Mouse (Mus musculus) lung, adult 2 months (tissue): ENCODE results near the gene Sh2d6. TPM values are rescaled to one million over a fixed set of nuclear protein-coding genes. Genes with fewer than 3 reads are reported as not detected.
A peak's percentile ranks its signal among the peaks of the same experiment; 100 is the strongest.

ENCODE experiments used
- DNase-seq: peaks from one replicate; pipeline ENCODE4 v3.0.0; 2022
- H3K4me1 ChIP-seq: fragments of 200-500 bp; 2 replicates; pipeline ENCODE4 v1.6.1; 2011; ENCODE audit warnings: low read length; ENCODE audit not compliant: control insufficient read depth, insufficient read depth
- H3K4me3 ChIP-seq: fragments of 200-500 bp; replicated peaks from 2 replicates; pipeline ENCODE3; 2011; ENCODE audit warnings: low read depth, mild to moderate bottlenecking, control low read depth, low read length; ENCODE audit errors: extremely low read depth
- CTCF ChIP-seq: fragments of 200-500 bp; IDR thresholded peaks from 2 replicates; pipeline ENCODE4 v1.5.1; 2011; ENCODE audit warnings: mild to moderate bottlenecking, low read length, control low read depth; ENCODE audit not compliant: insufficient read depth
- POLR2A ChIP-seq: fragments of 200-500 bp; IDR thresholded peaks from 2 replicates; pipeline ENCODE4 v1.6.1; 2011; ENCODE audit warnings: low read depth, mild to moderate bottlenecking, control low read depth, low read length, borderline replicate concordance; ENCODE audit errors: extremely low read depth
- WGBS: fragments of 180-500 bp; shearing (Covaris S2); methylation state at CpG from one replicate; pipeline ENCODE4 v1.1.7; 2018; 5-methylcytosine and 5-hydroxymethylcytosine counted together
- polyA plus RNA-seq: library from polyadenylated mRNA; depleted of rRNA; stranded (reverse); fragments of >200 nt; gene quantifications from 2 replicates; pipeline ENCODE4 v1.2.3, GENCODE M21; 2012; rRNA removed

The Sh2d6 gene
- polyA plus RNA-seq, result 0.19 and 0.32 TPM in 2 replicates

GRCm38 (mm10) chr6:72521607-72522006 lies at the start of gene Sh2d6:
Gene Sh2d6 (minus strand): TSS chr6:72521707.
- DNase-seq, result no peak
- Histone ChIP-seq H3K4me3 (no peak within 1 kb of the TSS), H3K4me1 (0 out of 2 replicates have a peak, but pooled peaks cover 2% of the 10 kb centered on the region)
- 91% methylated on average over 5 of the region's 5 CpGs for WGBS
- TF ChIP-seq CTCF (no peak), POLR2A (no peak)

GRCm38 (mm10) chr6:72570644-72571397 lies 49.3 kb upstream of the Sh2d6 start:
- no peak for TF ChIP-seq CTCF
- no peak for TF ChIP-seq POLR2A
- WGBS, result 87% methylated on average over 10 of the region's 10 CpGs
- no peak for DNase-seq
- no peaks in the 10 kb centered on the region for H3K4me1 ChIP-seq
- no peak overlapping the region for H3K4me3 ChIP-seq

GRCm38 (mm10) chr6:72568736-72569135 lies 47.2 kb upstream of the Sh2d6 start:
- Histone ChIP-seq H3K4me1 (no peaks in the 10 kb centered on the region), H3K4me3 (no peak overlapping the region)
- no peak for DNase-seq
- 88% methylated on average over 10 of the region's 10 CpGs for WGBS
- TF ChIP-seq POLR2A (no peak), CTCF (no peak)

- no peak for DNase-seq
- TF ChIP-seq POLR2A (no peak), CTCF (no peak)
- 73% methylated on average over 5 of the region's 5 CpGs for WGBS
- no peaks in the 10 kb centered on the region for H3K4me1 ChIP-seq
- H3K4me3 ChIP-seq, result no peak overlapping the region
Measured at GRCm38 (mm10) chr6:72567508-72567907, 46.0 kb upstream of the Sh2d6 start.

GRCm38 (mm10) chr6:72566044-72566443 lies 44.5 kb upstream of the Sh2d6 start:
- Histone ChIP-seq H3K4me3 (no peak overlapping the region), H3K4me1 (no peaks in the 10 kb centered on the region)
- WGBS, result 7% methylated on average over 4 of the region's 4 CpGs
- peak; percentile 87 for DNase-seq
- peak; percentile 73 for TF ChIP-seq CTCF
- no peak for TF ChIP-seq POLR2A

GRCm38 (mm10) chr6:72565506-72565905 lies 44.0 kb upstream of the Sh2d6 start:
- TF ChIP-seq CTCF (no peak), POLR2A (no peak)
- 76% methylated on average over 7 of the region's 7 CpGs for WGBS
- Histone ChIP-seq H3K4me1 (no peaks in the 10 kb centered on the region), H3K4me3 (no peak overlapping the region)
- DNase-seq, result no peak

- no peak for TF ChIP-seq CTCF
- no peak for TF ChIP-seq POLR2A
- 83% methylated on average over 5 of the region's 5 CpGs for WGBS
- H3K4me1 ChIP-seq, result no peaks in the 10 kb centered on the region
- no peak overlapping the region for H3K4me3 ChIP-seq
- no peak for DNase-seq
Measured at GRCm38 (mm10) chr6:72562894-72563293, 41.4 kb upstream of the Sh2d6 start.

- no peak for TF ChIP-seq CTCF
- TF ChIP-seq POLR2A, result no peak
- H3K4me3 ChIP-seq, result no peak overlapping the region
- DNase-seq, result no peak
- WGBS, result 63% methylated on average over 6 of the region's 6 CpGs
- H3K4me1 ChIP-seq, result no peaks in the 10 kb centered on the region
Measured at GRCm38 (mm10) chr6:72562486-72562885, 41.0 kb upstream of the Sh2d6 start.

- no peak for DNase-seq
- Histone ChIP-seq H3K4me3 (no peak overlapping the region), H3K4me1 (no peaks in the 10 kb centered on the region)
- WGBS, result 63% methylated on average over 8 of the region's 8 CpGs
- TF ChIP-seq CTCF, result no peak
- no peak for TF ChIP-seq POLR2A
Measured at GRCm38 (mm10) chr6:72560801-72561200, 39.3 kb upstream of the Sh2d6 start.

- no peak for DNase-seq
- 0 out of 2 replicates have a peak, but pooled peaks cover 2% of the 10 kb centered on the region for H3K4me1 ChIP-seq
- TF ChIP-seq CTCF (no peak), POLR2A (no peak)
- WGBS, result 6% methylated on average over 8 of the region's 8 CpGs
- peak overlapping the region; percentile 61 for H3K4me3 ChIP-seq
Measured at GRCm38 (mm10) chr6:72553079-72553412, 31.5 kb upstream of the Sh2d6 start.
